Mouse (Mus musculus): ENCODE measurements around the gene Pkhd1.
A peak's percentile ranks its signal among the peaks of the same experiment; 100 is the strongest.

Pkhd1 gene

GRCm38 (mm10) chr1:20617849-20618530 is at the start of gene Pkhd1:
Pkhd1 (minus strand) TSS chr1:20618064.
- DNase-seq (ENCODE audit: low spot score in 2 of 2), result peak in 1 of 2 experiments; percentile 34

- DNase-seq (ENCODE audit: low spot score in 2 of 2), result no peak
These were observed 49.7 kb upstream of the Pkhd1 start for GRCm38 (mm10) chr1:20667567-20667966.

GRCm38 (mm10) chr1:20666233-20666632 is 48.4 kb upstream of the Pkhd1 start:
- no peak for DNase-seq (ENCODE audit: low spot score in 2 of 2)

- no peak for DNase-seq (ENCODE audit: low spot score in 2 of 2)
These were observed 37.2 kb upstream of the Pkhd1 start for GRCm38 (mm10) chr1:20655085-20655484.

- no peak for DNase-seq (ENCODE audit: low spot score in 2 of 2)
These were observed 35.9 kb upstream of the Pkhd1 start for GRCm38 (mm10) chr1:20653513-20654506.

GRCm38 (mm10) chr1:20634856-20635255 is 17.0 kb upstream of the Pkhd1 start:
- no peak for DNase-seq (ENCODE audit: low spot score in 2 of 2)

GRCm38 (mm10) chr1:20633276-20633869 is 15.5 kb upstream of the Pkhd1 start:
- DNase-seq (ENCODE audit: low spot score in 2 of 2), result no peak

- DNase-seq (ENCODE audit: low spot score in 2 of 2), result no peak
These were observed 6.7 kb upstream of the Pkhd1 start for GRCm38 (mm10) chr1:20624564-20624963.

GRCm38 (mm10) chr1:20623375-20623774 is 5.5 kb upstream of the Pkhd1 start:
- no peak for DNase-seq (ENCODE audit: low spot score in 2 of 2)

GRCm38 (mm10) chr1:20620611-20621010 is 2.7 kb upstream of the Pkhd1 start:
- no peak for DNase-seq (ENCODE audit: low spot score in 2 of 2)

GRCm38 (mm10) chr1:20619363-20619762 is 1.5 kb upstream of the Pkhd1 start:
- DNase-seq (ENCODE audit: low spot score in 2 of 2), result no peak

- DNase-seq (ENCODE audit: low spot score in 2 of 2), result peak in 1 of 2 experiments; percentile 40
These were observed 5.2 kb downstream of the Pkhd1 start for GRCm38 (mm10) chr1:20612643-20613042.

GRCm38 (mm10) chr1:20605489-20605888 is 12.4 kb downstream of the Pkhd1 start:
- DNase-seq (ENCODE audit: low spot score in 2 of 2), result no peak

- no peak for DNase-seq (ENCODE audit: low spot score in 2 of 2)
These were observed 27.4 kb downstream of the Pkhd1 start for GRCm38 (mm10) chr1:20590488-20590887.

- no peak for DNase-seq (ENCODE audit: low spot score in 2 of 2)
These were observed 46.4 kb downstream of the Pkhd1 start for GRCm38 (mm10) chr1:20571469-20571868.

GRCm38 (mm10) chr1:20569430-20569829 is 48.4 kb downstream of the Pkhd1 start:
- DNase-seq (ENCODE audit: low spot score in 2 of 2), result no peak

- DNase-seq (ENCODE audit: low spot score in 2 of 2), result no peak
These were observed 59.4 kb downstream of the Pkhd1 start for GRCm38 (mm10) chr1:20558443-20558842.

GRCm38 (mm10) chr1:20554398-20554797 is 63.5 kb downstream of the Pkhd1 start:
- peak in 1 of 2 experiments; percentile 5 for DNase-seq (ENCODE audit: low spot score in 2 of 2)

- no peak for DNase-seq (ENCODE audit: low spot score in 2 of 2)
These were observed 66.5 kb downstream of the Pkhd1 start for GRCm38 (mm10) chr1:20551334-20551733.

GRCm38 (mm10) chr1:20544526-20544925 is 73.3 kb downstream of the Pkhd1 start:
- DNase-seq (ENCODE audit: low spot score in 2 of 2), result no peak

- no peak for DNase-seq (ENCODE audit: low spot score in 2 of 2)
These were observed 104.3 kb downstream of the Pkhd1 start for GRCm38 (mm10) chr1:20513364-20514084.

- no peak for DNase-seq (ENCODE audit: low spot score in 2 of 2)
These were observed 118.9 kb downstream of the Pkhd1 start for GRCm38 (mm10) chr1:20498965-20499364.

Measured in urinary bladder, adult 18-20 months (tissue).